Mouse (Mus musculus) heart, postnatal 0 days (tissue): Measurements from ENCODE around the gene Spata32. TPM values are rescaled to one million over a fixed set of nuclear protein-coding genes. Genes with fewer than 3 reads are reported as not detected.
A peak's percentile ranks its signal among the peaks of the same experiment; 100 is the strongest.

Source experiments
- ATAC-seq: fragments of 200-750 bp; cut with Nextera tagmentation; 2 replicates; pipeline ENCODE4 v1.8.0; 2017; ENCODE audit warnings: low read depth, moderate number of reproducible peaks, moderate library complexity; ENCODE audit not compliant: insufficient read depth
- DNase-seq: peaks from one replicate; pipeline ENCODE4 v3.0.0-alpha.2; 2016; ENCODE audit warnings: low spot score
- H3K27ac ChIP-seq: fragments of 300-500 bp; sonication (generic); 2 replicates; pipeline ENCODE4 v1.5.1; 2014; ENCODE audit warnings: low read depth, mild to moderate bottlenecking
- H3K27me3 ChIP-seq: fragments of 300-500 bp; sonication (generic); 2 replicates; pipeline ENCODE4 v1.6.1; 2014; ENCODE audit warnings: low read length, mixed read lengths; ENCODE audit not compliant: control insufficient read depth, insufficient read depth
- H3K36me3 ChIP-seq: fragments of 300-500 bp; sonication (generic); replicated peaks from 2 replicates; pipeline ENCODE4 v1.6.1; 2014; ENCODE audit warnings: low read length, mixed read lengths; ENCODE audit not compliant: control insufficient read depth, insufficient read depth
- H3K4me1 ChIP-seq: fragments of 300-500 bp; sonication (generic); 2 replicates; pipeline ENCODE4 v1.6.1; 2014; ENCODE audit warnings: antibody characterized with exemption; ENCODE audit not compliant: control insufficient read depth, insufficient read depth
- H3K4me2 ChIP-seq: fragments of 300-500 bp; sonication (generic); 2 replicates; pipeline ENCODE4 v1.6.1; 2014; ENCODE audit warnings: low read depth, mild to moderate bottlenecking, low read length, moderate library complexity
- H3K4me3 ChIP-seq: fragments of 300-500 bp; sonication (generic); 2 replicates; pipeline ENCODE4 v1.5.1; 2014; ENCODE audit warnings: low read depth, low read length
- H3K9ac ChIP-seq: fragments of 300-500 bp; sonication (generic); replicated peaks from 2 replicates; pipeline ENCODE4 v1.6.1; 2014; ENCODE audit warnings: low read depth, low read length, mixed read lengths
- H3K9me3 ChIP-seq: fragments of 300-500 bp; sonication (generic); replicated peaks from 2 replicates; pipeline ENCODE4 v1.6.1; 2016; ENCODE audit warnings: low read length; ENCODE audit not compliant: control insufficient read depth
- CTCF ChIP-seq: IDR thresholded peaks from 2 replicates; pipeline ENCODE4 v1.5.1; 2016; ENCODE audit warnings: antibody characterized with exemption, control low read depth, low read depth
- EP300 ChIP-seq: IDR thresholded peaks from 2 replicates; pipeline ENCODE4 v1.6.1; 2016; ENCODE audit warnings: antibody characterized with exemption, low read depth
- WGBS: fragments of 180-500 bp; shearing (Covaris S2); extraction: QIAGEN DNeasy Blood & Tissue Kit; methylation state at CpG from one replicate; pipeline ENCODE4 v1.1.7; 2014; 5-methylcytosine and 5-hydroxymethylcytosine counted together
- polyA plus RNA-seq: library from polyadenylated mRNA; unstranded; fragments of >200 nt; fragmentation: Nextera tagmentation; extraction: Ambion mirVana; gene quantifications from 2 replicates; pipeline ENCODE4 v1.2.1, GENCODE M21; 2015
- total RNA-seq: library from RNA; depleted of rRNA; stranded (reverse); fragments of >200 nt; gene quantifications from 2 replicates; pipeline ENCODE4 v1.2.3, GENCODE M21; 2014; ENCODE audit warnings: low replicate concordance

Gene Spata32
- total and polyA plus RNA-seq, 2 experiments from 2014 or later, result not detected

GRCm38 (mm10) chr11:103169664-103170063 is 48.6 kb downstream of the Spata32 start:
- H3K36me3 ChIP-seq, result no peaks in the 10 kb centered on the region
- TF ChIP-seq EP300 (no peak), CTCF (no peak)
- ATAC-seq, result no peak
- no peak overlapping the region for H3K4me3 ChIP-seq
- H3K4me1 ChIP-seq, result 0 out of 2 replicates have a peak, but pooled peaks cover 7% of the 10 kb centered on the region
- no peak overlapping the region for H3K9ac ChIP-seq
- peaks cover 26% of the 10 kb centered on the region for H3K27me3 ChIP-seq
- H3K9me3 ChIP-seq, result no peaks in the 10 kb centered on the region
- no peak overlapping the region for H3K27ac ChIP-seq
- DNase-seq, result no peak
- H3K4me2 ChIP-seq, result no peak overlapping the region; the same call in 1 of the 2 replicates
- WGBS, result 93% methylated on average over 5 of the region's 5 CpGs

GRCm38 (mm10) chr11:103168690-103169390 is 49.4 kb downstream of the Spata32 start:
- Histone ChIP-seq H3K4me3 (no peak overlapping the region), H3K9ac (no peak overlapping the region), H3K4me1 (0 out of 2 replicates have a peak, but pooled peaks cover 7% of the 10 kb centered on the region), H3K27ac (no peak overlapping the region), H3K4me2 (no peak overlapping the region), H3K27me3 (peaks cover 26% of the 10 kb centered on the region), H3K9me3 (no peaks in the 10 kb centered on the region), H3K36me3 (no peaks in the 10 kb centered on the region)
- DNase-seq (peak; percentile 53), ATAC-seq (no peak)
- 21% methylated on average over 9 of the region's 9 CpGs for WGBS
- TF ChIP-seq EP300 (no peak), CTCF (peak; percentile 96)

- TF ChIP-seq EP300 (no peak), CTCF (no peak)
- Histone ChIP-seq H3K27me3 (peaks cover under 1% of the 10 kb centered on the region; the same call in 1 of the 2 replicates), H3K4me3 (no peak overlapping the region), H3K9me3 (no peaks in the 10 kb centered on the region), H3K4me1 (no peaks in the 10 kb centered on the region), H3K9ac (no peak overlapping the region), H3K36me3 (no peaks in the 10 kb centered on the region), H3K27ac (no peak overlapping the region), H3K4me2 (no peak overlapping the region; the same call in 1 of the 2 replicates)
- peak; percentile 15 for DNase-seq
- no peak for ATAC-seq
- 14% methylated on average over 10 of the region's 10 CpGs for WGBS
Observed at GRCm38 (mm10) chr11:103164391-103164790, 53.8 kb downstream of the Spata32 start.

GRCm38 (mm10) chr11:103162132-103162531 is 56.1 kb downstream of the Spata32 start:
- no peak for DNase-seq
- no peak overlapping the region for H3K4me2 ChIP-seq
- no peak for TF ChIP-seq EP300
- TF ChIP-seq CTCF, result peak; percentile 33
- no peak overlapping the region for H3K9ac ChIP-seq
- H3K9me3 ChIP-seq, result no peaks in the 10 kb centered on the region
- H3K4me1 ChIP-seq, result peaks cover 5% of the 10 kb centered on the region; the same call in 1 of the 2 replicates
- no peak for ATAC-seq
- H3K36me3 ChIP-seq, result no peaks in the 10 kb centered on the region
- no peak overlapping the region for H3K27ac ChIP-seq
- no peak overlapping the region for H3K4me3 ChIP-seq
- 86% methylated on average over 5 of the region's 5 CpGs for WGBS
- H3K27me3 ChIP-seq, result no peaks in the 10 kb centered on the region

GRCm38 (mm10) chr11:103161449-103161848 is 56.8 kb downstream of the Spata32 start:
- Histone ChIP-seq H3K27ac (no peak overlapping the region), H3K27me3 (no peaks in the 10 kb centered on the region), H3K36me3 (no peaks in the 10 kb centered on the region), H3K9me3 (no peaks in the 10 kb centered on the region), H3K4me3 (no peak overlapping the region), H3K9ac (no peak overlapping the region), H3K4me2 (no peak overlapping the region), H3K4me1 (peaks cover 5% of the 10 kb centered on the region; the same call in 1 of the 2 replicates)
- DNase-seq (no peak), ATAC-seq (no peak)
- 0 out of 2 replicates have a peak, but pooled peaks have one; percentile 5 for TF ChIP-seq CTCF
- TF ChIP-seq EP300, result no peak
- 75% methylated on average over 7 of the region's 7 CpGs for WGBS

- Histone ChIP-seq H3K4me1 (peaks cover 5% of the 10 kb centered on the region; the same call in 1 of the 2 replicates), H3K4me3 (no peak overlapping the region), H3K36me3 (no peaks in the 10 kb centered on the region), H3K27me3 (no peaks in the 10 kb centered on the region), H3K9ac (no peak overlapping the region), H3K4me2 (no peak overlapping the region), H3K9me3 (no peaks in the 10 kb centered on the region), H3K27ac (no peak overlapping the region)
- TF ChIP-seq CTCF (no peak), EP300 (no peak)
- no peak for ATAC-seq
- no peak for DNase-seq
- WGBS, result 83% methylated on average over 11 of the region's 11 CpGs
Observed at GRCm38 (mm10) chr11:103160738-103161137, 57.5 kb downstream of the Spata32 start.
